Mouse (Mus musculus) layer of hippocampus, postnatal 25 days (tissue): ENCODE data around the gene Pcdh7. TPM values are rescaled to one million over a fixed set of nuclear protein-coding genes. Genes with fewer than 3 reads are reported as not detected.

Experiments used
- DNase-seq, 2 experiments: peaks; one replicate each; pipeline ENCODE4 v3.0.0; 2022; ENCODE audit warnings: mixed read lengths in 2 of 2, low spot score in 1 of 2; ENCODE audit errors: extremely low spot score in 1 of 2
- total RNA-seq, 2 experiments: library from RNA; stranded (reverse); gene quantifications; 2 replicates each; pipeline ENCODE4 v1.2.3; 2021

The Pcdh7 gene
- total RNA-seq, 2 experiments from 2014 or later = 58.4 to 69.8 TPM

DNA sequence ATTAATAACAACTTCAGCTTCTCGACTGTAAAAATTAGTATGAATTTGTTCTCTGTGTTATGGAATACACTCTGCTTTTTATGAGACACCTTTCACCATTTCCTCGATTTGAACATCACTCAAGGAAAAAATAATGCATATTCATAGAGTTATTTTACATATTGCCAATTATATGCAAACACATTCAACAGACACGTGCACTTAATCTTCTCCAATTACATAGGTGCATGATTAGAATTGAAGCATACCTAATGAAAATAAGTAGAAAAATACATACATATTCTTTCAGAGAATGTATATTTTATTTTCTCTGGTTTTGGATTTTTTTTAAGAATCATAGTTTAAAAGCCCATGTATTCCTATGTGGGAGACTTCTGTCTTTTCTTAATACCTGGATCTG, 64.8 kb downstream of the Pcdh7 start:
- DNase-seq = no peak

- DNase-seq = no peak
Measured at GRCm38 (mm10) chr5:57788775-57789509, 71.2 kb downstream of the Pcdh7 start.

GRCm38 (mm10) chr5:57796337-57796736, 78.6 kb downstream of the Pcdh7 start:
- no peak for DNase-seq

- no peak for DNase-seq
Measured at GRCm38 (mm10) chr5:57797951-57798670, 80.3 kb downstream of the Pcdh7 start.

DNA sequence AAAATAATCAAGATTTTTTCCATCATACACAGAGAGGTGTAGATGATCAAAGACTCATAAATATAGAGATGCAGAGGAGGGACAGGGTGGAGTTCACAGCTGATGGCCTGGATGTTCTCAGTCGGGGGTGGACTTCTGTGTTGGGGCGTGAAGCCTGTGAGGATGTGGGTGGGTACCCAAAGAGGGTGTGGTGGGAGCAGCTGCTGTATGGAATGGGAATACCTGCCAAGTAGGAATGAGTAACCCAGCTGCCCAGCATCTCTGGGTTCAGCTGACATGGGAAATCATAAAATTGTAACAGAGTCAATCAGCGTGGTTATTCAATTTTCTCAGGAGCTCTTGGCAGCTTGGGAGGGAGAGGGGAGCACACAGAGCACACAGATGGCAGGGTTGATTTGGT, 85.3 kb downstream of the Pcdh7 start:
- no peak for DNase-seq

DNA sequence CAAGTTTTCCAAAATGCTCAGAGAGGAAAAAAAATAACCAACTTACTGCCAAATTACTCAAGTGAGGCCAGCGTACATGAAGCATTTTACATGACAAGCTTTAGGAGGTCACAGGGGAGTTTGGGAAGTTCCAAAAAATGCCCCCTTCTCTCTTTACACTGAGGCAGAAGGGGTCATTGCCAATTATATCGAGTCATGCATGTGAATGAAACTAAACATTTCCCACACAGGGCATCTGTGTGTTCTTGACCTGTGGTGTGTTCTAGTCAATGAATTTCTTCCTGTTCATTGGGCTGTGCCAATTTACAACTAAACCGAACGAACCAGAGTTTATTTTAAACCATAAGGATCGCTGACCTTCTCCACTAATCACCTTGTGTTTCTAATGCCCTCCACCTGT, 86.1 kb downstream of the Pcdh7 start:
- no peak for DNase-seq

- DNase-seq = no peak
Measured at GRCm38 (mm10) chr5:57807350-57807749, 89.6 kb downstream of the Pcdh7 start.

- DNase-seq = no peak
Measured at GRCm38 (mm10) chr5:57810641-57811040, 92.9 kb downstream of the Pcdh7 start.

DNA sequence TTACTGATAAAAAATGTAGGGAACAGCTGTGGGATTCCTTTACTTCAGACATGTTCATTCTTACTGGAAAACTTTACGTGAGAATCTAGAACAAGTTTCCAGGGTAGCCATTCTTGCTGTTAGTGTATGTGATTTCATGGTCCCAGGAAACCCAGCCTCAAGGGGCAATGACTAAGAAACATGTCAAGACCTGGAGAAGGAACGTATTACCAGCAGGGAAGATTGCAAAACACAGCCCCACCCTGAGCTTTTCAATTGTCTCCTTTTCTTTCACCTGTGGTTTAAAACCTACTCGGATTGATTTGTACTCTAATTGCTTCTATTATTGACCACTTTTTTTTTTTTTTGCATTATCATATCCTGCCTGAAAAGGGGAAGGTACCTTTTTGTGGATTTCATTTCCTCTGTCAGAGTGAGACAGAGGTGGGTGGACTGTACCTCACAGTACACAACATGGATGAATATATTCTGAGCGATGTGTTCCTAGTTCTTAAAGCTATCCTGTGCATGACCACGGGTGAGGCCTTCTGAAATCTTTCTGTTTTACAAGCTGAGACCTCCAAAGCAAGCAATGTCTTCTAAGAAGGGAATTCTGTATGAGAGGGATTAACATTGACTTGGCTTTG, 98.3 kb downstream of the Pcdh7 start:
- DNase-seq = no peak

DNA sequence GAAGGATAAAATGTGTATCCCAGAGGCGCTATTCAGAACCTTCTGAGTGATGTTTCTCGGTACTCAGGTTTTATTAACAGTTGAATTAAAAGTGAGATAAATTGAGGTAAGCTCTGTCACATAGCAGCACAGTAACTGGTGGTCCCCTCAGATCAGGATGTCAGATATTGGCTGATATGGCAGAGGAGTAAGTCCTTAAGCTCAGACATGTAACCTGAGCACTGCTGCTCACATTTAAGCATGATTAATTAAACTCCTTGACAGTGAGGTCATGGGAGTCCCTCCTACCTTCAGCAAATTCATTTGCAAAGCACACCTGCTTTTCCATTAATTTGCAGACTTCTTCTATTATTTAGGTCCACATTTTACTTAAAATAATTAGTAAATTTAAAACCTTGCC, 102.0 kb downstream of the Pcdh7 start:
- DNase-seq = no peak

GRCm38 (mm10) chr5:57821099-57821498, 103.3 kb downstream of the Pcdh7 start:
- no peak for DNase-seq

DNA sequence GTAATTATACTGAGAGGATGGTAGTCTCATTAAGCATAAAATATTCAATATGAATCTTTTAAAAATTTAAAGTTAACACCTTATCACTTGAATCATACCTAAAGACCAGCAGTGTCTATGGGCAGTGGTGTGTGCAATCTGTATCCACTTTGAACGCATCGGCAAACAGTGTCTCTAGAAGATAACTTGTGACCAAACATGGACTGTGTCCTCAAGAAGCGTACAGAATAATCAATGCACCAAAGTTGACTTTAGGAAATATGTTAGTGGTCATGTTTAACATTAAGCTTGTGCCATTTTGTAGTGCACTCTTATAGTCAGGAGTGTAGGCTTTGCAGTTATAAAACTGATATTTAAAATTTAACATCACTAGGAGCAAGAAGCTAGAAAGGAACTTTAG, 110.7 kb downstream of the Pcdh7 start:
- DNase-seq = no peak

DNA sequence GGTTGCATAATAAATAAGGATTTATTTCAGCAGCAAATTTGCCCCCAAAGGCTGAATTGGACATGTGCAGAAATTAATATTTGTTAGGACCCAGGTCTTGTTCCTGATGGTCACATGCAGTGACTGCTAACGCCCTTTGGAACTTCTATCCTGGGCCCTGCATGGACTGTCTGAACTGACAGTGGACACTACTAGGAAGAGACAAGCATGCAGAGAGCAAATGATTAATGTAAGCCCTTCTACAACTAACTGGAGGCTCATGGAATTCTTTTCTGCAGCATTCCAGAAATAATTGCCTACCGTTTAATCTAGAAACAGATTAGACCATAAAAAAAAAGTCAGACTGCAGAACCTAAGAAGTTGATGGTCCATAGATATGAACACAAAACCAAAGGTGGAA, 119.4 kb downstream of the Pcdh7 start:
- no peak for DNase-seq

GRCm38 (mm10) chr5:57841357-57842119, 123.8 kb downstream of the Pcdh7 start:
- no peak for DNase-seq

- no peak for DNase-seq
Measured at GRCm38 (mm10) chr5:57847500-57847899, 129.7 kb downstream of the Pcdh7 start.

DNA sequence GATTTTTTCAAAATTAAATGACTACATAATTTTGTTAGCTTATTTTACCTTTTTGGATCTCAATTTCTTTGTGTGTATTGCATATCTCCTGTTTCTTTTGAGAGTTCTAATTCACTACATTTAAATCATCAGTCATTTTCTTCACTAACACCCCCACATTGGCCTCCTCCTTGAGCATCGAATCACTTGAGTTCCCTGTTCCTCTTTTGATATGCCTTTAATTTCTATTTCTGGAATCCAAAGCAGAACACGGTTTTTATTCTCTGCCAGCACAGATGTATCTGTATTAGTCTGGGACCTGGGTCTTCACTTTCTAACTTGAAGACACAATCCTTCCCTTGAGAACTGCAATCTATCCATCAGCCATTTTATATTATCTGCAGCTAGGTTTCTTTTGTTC, 132.3 kb downstream of the Pcdh7 start:
- no peak for DNase-seq

- DNase-seq = no peak
Measured at GRCm38 (mm10) chr5:57857316-57857715, 139.5 kb downstream of the Pcdh7 start.

DNA sequence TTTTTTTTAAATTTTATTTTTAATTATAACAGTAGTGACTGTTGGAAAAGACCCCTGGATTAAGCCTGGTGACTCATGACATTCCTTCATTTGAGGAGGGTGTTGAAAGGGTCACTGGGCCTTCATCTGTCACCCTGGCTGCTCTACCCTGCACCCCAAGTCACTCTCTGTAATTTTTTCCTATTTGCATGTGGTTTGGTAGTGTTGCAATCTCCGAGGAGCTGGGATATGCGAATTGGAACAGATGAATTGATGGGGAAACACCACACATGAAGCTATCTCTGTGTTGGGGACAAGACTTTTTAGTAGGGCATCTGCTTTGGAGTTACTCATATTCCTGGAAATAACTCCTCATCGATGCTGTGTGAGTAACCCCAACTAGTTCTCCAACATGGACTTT, 146.5 kb downstream of the Pcdh7 start:
- DNase-seq = no peak

DNA sequence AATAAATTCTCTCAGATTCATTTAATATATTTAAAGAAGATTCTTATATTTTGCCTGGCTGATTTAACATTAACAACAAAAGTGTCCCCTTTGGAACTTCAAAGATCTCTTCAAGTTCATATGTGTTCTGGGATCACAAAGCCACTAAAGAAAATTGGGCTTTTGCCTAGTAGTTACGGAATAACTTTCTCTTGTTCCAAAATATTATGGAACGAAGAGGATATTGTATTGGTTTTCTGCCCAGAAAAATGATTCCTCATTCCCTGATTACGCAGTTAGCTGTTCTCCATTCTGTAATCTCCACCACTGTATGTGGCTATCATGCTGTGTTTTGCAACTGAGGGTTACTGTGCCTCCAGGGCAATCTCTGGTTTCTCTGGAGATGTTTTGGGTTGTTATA, 147.5 kb downstream of the Pcdh7 start:
- DNase-seq = no peak

DNA sequence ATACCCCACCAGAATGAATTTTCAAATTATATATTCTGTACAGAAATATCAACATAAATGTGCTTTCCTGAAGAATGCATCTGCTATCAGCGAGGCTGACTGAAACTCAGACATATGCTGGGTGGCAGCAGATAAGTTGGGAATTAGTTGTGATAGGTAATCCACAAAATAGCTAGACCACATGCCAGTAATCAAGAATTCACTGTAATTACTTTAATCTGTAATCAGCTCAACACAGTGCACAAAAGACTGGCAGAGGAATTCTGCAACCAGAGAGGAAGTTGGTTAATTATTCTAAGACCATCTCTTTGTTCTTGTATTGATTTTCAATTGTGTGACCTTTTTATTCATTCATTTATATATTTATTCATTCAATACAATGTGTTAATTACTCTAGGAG, 148.3 kb downstream of the Pcdh7 start:
- DNase-seq = no peak

DNA sequence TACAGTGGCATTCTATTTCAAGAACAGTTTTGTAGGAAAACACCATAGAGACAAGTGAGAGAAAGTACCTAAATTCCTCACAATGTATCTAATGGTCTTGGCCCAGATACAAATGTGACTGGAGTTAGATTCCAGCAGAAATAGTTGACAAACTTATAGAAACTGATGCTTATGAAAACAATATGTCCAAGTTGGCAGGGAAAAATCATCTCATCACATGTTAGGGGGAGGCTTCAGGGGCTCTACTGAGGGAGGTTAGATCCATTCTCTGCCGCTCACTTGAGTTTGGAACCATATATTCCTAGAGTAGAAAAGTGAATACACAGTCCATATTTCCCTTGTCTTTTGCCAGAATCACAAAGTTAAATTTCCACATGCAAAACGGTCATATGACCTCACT, 150.1 kb downstream of the Pcdh7 start:
- no peak for DNase-seq
